Mouse (Mus musculus): Measurements from ENCODE around the gene Rapgef3. TPM values are rescaled to one million over a fixed set of nuclear protein-coding genes. Genes with fewer than 3 reads are reported as not detected.

The Rapgef3 gene
- polyA plus RNA-seq, 1 experiment from 2014 or later, result 8.8 TPM

DNA sequence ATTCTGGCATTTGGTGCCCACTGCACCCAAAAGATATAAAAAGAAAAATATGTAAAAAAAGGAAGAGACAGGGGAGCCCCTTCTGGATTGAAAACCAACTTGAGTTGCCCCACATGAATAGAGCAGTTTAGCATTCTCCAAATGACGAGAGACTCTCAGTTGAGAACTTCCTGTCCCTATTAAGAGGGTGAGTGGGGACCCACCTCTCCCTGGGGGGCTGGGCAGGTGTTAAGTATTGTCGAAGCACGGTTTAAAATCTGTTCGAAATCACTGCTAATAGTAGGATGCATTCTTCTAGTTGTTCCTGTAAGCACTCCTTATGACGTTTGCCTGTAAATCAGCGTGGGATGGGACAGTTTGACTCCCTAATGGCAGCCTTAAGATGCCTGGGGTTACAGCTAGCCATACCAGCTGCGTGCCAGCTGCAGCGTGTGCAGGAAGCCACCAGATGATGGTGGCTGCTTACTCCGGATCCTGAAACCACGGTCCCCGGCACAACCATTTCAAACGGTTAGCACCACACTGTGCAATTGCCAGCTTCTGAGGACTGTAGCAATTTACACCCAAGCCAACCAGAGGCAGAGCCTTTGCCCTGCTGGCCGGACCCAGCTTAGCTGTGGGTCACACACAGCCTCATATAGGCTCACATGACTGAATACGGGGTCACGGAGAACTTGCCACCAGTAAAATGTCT is 46.6 kb downstream of the Rapgef3 start:
- ATAC-seq (ENCODE audit: low FRiP score, low TSS enrichment) (no peak), DNase-seq (no peak)
- Histone ChIP-seq H3K27me3 (ENCODE audit: control insufficient read depth, insufficient read depth, low read length) (no peaks in the 10 kb centered on the region), H3K4me1 (ENCODE audit: control insufficient read depth, insufficient read depth, low read length) (no peaks in the 10 kb centered on the region), H3K27ac (replicated peaks; ENCODE audit: low read depth, low read length) (no peak overlapping the region), H3K36me3 (ENCODE audit: control insufficient read depth, insufficient read depth, low read length) (no peaks in the 10 kb centered on the region), H3K9ac (replicated peaks; ENCODE audit: low read length) (no peak overlapping the region), H3K4me2 (ENCODE audit: low read length) (no peak overlapping the region), H3K9me3 (ENCODE audit: control insufficient read depth, low read length) (no peaks in the 10 kb centered on the region), H3K4me3 (replicated peaks; ENCODE audit: low read depth, low read length) (no peak overlapping the region)
- 86% methylated on average over 15 of the region's 15 CpGs for WGBS

DNA sequence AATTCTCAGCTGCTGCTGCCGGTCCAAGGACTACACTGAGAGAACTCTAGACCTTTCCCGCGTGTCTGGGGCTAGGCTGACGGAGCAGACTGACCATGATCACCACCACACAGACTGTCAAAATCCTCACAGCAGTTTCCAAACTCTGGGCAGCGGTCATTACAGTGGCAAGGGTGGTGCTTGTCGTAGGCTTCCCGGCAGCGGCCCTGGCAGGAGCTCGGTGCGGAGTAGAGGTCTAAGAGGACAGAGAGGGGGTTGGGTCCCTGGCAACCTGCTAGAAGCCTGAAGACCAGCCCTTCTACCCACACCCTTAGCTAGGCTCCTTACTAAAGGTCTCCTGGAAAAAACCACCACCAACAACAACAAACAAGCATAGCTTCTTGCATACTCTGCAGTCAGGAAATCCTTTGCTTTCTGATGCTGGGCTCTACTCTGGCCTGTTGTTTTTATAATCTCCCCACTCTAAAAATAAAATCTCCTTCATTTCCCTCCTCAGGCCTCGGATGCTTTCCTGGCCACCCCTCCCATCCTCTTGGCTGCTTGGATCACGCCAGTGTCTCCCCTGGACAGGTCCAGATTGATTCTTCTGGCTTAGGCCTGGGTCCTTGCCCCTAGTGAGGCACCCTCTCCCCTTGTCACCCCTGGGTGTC is 47.6 kb downstream of the Rapgef3 start:
- Histone ChIP-seq H3K4me3 (replicated peaks; ENCODE audit: low read depth, low read length) (no peak overlapping the region), H3K4me1 (ENCODE audit: control insufficient read depth, insufficient read depth, low read length) (no peaks in the 10 kb centered on the region), H3K27me3 (ENCODE audit: control insufficient read depth, insufficient read depth, low read length) (no peaks in the 10 kb centered on the region), H3K9me3 (ENCODE audit: control insufficient read depth, low read length) (no peaks in the 10 kb centered on the region), H3K4me2 (ENCODE audit: low read length) (no peak overlapping the region), H3K9ac (replicated peaks; ENCODE audit: low read length) (no peak overlapping the region), H3K27ac (replicated peaks; ENCODE audit: low read depth, low read length) (no peak overlapping the region), H3K36me3 (ENCODE audit: control insufficient read depth, insufficient read depth, low read length) (no peaks in the 10 kb centered on the region)
- DNase-seq (no peak), ATAC-seq (ENCODE audit: low FRiP score, low TSS enrichment) (no peak)
- WGBS, result 80% methylated on average over 12 of the region's 12 CpGs

DNA sequence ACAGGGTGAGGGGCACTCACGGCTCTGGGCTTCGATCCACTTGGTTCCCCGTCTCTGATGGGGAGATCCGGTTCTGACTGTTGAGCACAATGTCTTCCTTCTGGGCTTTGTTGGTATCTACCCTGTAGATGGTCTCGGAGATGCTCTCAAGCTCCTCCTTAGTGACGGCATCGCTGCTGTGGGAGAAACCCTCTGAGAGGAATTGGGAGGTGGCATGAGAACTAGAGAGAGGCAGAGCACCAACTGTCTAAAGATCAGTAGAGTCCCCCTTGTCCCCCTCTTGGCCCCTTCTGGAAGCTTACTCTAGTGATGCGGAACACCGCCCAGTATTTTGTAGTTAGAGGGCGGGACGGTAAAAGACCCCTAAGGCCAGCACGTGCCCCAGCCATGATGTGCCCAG is 48.3 kb downstream of the Rapgef3 start:
- H3K36me3 ChIP-seq (ENCODE audit: control insufficient read depth, insufficient read depth, low read length), result no peaks in the 10 kb centered on the region
- H3K4me3 ChIP-seq (replicated peaks; ENCODE audit: low read depth, low read length), result no peak overlapping the region
- H3K27ac ChIP-seq (replicated peaks; ENCODE audit: low read depth, low read length), result no peak overlapping the region
- H3K9me3 ChIP-seq (ENCODE audit: control insufficient read depth, low read length), result no peaks in the 10 kb centered on the region
- H3K9ac ChIP-seq (replicated peaks; ENCODE audit: low read length), result no peak overlapping the region
- H3K4me1 ChIP-seq (ENCODE audit: control insufficient read depth, insufficient read depth, low read length), result no peaks in the 10 kb centered on the region
- no peak overlapping the region for H3K4me2 ChIP-seq (ENCODE audit: low read length)
- H3K27me3 ChIP-seq (ENCODE audit: control insufficient read depth, insufficient read depth, low read length), result no peaks in the 10 kb centered on the region
- DNase-seq (no peak), ATAC-seq (ENCODE audit: low FRiP score, low TSS enrichment) (no peak)
- WGBS, result 87% methylated on average over 12 of the region's 12 CpGs

DNA sequence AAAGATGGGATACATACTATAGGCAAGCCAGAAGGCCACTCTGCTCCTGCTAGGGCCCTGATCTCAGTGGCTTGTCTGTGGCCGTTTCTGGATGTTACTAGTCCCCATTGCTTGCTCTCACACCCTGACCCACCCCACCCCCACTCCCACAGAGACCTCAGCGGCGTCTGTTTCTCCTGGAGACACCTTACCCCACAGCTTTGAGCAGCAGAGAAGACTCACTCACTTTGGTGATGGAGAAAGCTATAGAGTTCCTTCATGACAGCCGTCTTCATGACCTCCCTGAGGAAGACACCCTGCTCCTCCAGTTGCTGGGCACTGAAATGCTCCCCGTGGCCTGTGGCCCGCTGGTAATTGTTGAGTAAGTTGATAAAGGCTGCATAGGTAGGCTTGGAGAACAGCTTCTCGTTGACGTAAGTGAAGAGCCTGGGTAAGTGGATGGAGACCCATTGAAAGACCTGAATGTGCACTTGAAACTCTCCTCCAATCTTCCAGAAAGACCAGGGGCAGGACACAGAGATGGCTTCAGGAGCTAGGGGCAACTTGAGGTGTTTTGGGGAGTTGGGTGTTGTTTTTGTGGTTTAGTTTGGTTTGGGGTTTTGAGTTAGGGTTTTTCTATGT is 49.1 kb downstream of the Rapgef3 start:
- Histone ChIP-seq H3K9me3 (ENCODE audit: control insufficient read depth, low read length) (no peaks in the 10 kb centered on the region), H3K4me3 (replicated peaks; ENCODE audit: low read depth, low read length) (no peak overlapping the region), H3K4me2 (ENCODE audit: low read length) (no peak overlapping the region), H3K27me3 (ENCODE audit: control insufficient read depth, insufficient read depth, low read length) (no peaks in the 10 kb centered on the region), H3K9ac (replicated peaks; ENCODE audit: low read length) (no peak overlapping the region), H3K36me3 (ENCODE audit: control insufficient read depth, insufficient read depth, low read length) (no peaks in the 10 kb centered on the region), H3K4me1 (ENCODE audit: control insufficient read depth, insufficient read depth, low read length) (no peaks in the 10 kb centered on the region), H3K27ac (replicated peaks; ENCODE audit: low read depth, low read length) (no peak overlapping the region)
- WGBS, result 88% methylated on average over 8 of the region's 8 CpGs
- DNase-seq (no peak), ATAC-seq (ENCODE audit: low FRiP score, low TSS enrichment) (no peak)

DNA sequence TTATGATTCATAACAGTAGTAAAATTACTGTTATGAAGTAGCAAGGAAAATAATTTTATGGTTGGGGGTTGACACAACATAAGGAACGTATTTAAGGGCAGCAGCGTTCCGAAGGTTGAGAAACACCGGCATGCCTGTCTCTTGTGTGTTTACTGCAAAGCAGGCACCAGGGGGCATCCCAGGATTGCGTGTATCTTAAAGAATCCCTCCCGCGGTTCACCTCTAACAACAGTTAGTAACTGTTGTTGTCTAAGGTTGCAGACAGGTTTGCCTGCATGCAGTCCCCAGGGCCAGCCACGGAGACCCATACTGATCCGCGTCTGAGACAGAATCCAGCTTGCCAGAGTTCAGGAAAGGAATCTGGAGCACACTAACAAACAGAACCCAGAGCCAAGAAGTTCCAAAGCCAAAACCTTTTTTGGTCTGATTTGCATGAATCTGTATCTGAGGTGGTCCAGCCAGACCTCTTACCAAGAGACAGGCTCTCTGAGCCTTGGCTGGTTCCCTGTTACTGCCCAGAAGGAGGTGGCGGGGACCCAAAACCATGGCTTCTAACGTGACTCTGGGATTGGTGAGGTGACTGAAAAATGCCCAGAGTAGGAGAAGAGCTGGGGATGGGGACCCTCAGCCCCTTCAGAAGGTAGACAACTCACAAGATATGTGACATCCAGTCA is 49.8 kb downstream of the Rapgef3 start:
- WGBS, result 33% methylated on average over 12 of the region's 12 CpGs
- Histone ChIP-seq H3K4me2 (ENCODE audit: low read length) (no peak overlapping the region), H3K4me3 (replicated peaks; ENCODE audit: low read depth, low read length) (no peak overlapping the region), H3K9ac (replicated peaks; ENCODE audit: low read length) (no peak overlapping the region), H3K9me3 (ENCODE audit: control insufficient read depth, low read length) (no peaks in the 10 kb centered on the region), H3K27me3 (ENCODE audit: control insufficient read depth, insufficient read depth, low read length) (no peaks in the 10 kb centered on the region), H3K4me1 (ENCODE audit: control insufficient read depth, insufficient read depth, low read length) (no peaks in the 10 kb centered on the region), H3K27ac (replicated peaks; ENCODE audit: low read depth, low read length) (no peak overlapping the region), H3K36me3 (ENCODE audit: control insufficient read depth, insufficient read depth, low read length) (no peaks in the 10 kb centered on the region)
- DNase-seq, result peak; percentile 91
- no peak for ATAC-seq (ENCODE audit: low FRiP score, low TSS enrichment)

DNA sequence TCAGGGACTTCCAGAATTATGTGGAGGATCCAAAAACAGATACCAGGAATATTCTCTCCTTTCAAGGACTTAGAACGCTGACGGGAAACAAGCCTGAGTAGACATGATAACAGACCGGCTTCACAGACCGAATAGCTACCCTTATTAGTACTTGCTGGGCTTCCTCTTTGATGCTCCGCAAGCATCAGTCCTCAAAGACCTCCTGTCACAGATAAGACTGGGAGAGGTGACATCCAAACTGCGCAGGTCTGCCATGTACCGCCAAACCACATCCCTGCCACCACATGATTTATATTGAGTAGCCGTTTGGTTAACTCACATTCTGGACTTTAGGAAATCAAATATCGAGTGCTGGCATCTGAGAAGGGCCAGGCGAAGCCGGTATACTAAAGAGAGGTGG is 51.0 kb downstream of the Rapgef3 start:
- Histone ChIP-seq H3K27ac (replicated peaks; ENCODE audit: low read depth, low read length) (no peak overlapping the region), H3K9ac (replicated peaks; ENCODE audit: low read length) (no peak overlapping the region), H3K4me2 (ENCODE audit: low read length) (no peak overlapping the region), H3K4me3 (replicated peaks; ENCODE audit: low read depth, low read length) (no peak overlapping the region), H3K27me3 (ENCODE audit: control insufficient read depth, insufficient read depth, low read length) (no peaks in the 10 kb centered on the region), H3K4me1 (ENCODE audit: control insufficient read depth, insufficient read depth, low read length) (no peaks in the 10 kb centered on the region), H3K9me3 (ENCODE audit: control insufficient read depth, low read length) (no peaks in the 10 kb centered on the region), H3K36me3 (ENCODE audit: control insufficient read depth, insufficient read depth, low read length) (no peaks in the 10 kb centered on the region)
- DNase-seq (no peak), ATAC-seq (ENCODE audit: low FRiP score, low TSS enrichment) (no peak)
- WGBS, result 94% methylated on average over 11 of the region's 11 CpGs

DNA sequence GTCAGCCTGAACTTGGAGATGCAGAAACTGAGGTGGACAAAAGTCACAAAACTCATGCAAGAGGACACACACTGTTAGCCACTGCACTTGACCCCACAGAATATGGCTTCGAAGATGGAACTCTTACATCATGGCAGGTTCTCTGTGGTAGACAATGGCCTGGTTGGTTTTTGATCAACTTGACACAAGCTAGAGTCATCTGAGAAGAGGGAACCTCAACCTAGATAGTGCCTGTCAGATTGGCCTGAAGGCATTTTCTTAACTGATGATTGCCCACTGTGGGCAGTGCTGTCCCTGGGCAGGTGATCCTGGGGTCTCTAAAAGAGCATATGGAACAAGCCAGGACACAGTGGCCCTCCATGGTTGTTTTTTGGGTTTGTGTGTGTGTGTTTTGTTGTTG is 52.0 kb downstream of the Rapgef3 start:
- DNase-seq (no peak), ATAC-seq (ENCODE audit: low FRiP score, low TSS enrichment) (no peak)
- Histone ChIP-seq H3K4me2 (ENCODE audit: low read length) (no peak overlapping the region), H3K9ac (replicated peaks; ENCODE audit: low read length) (no peak overlapping the region), H3K27ac (replicated peaks; ENCODE audit: low read depth, low read length) (no peak overlapping the region), H3K9me3 (ENCODE audit: control insufficient read depth, low read length) (no peaks in the 10 kb centered on the region), H3K4me3 (replicated peaks; ENCODE audit: low read depth, low read length) (no peak overlapping the region), H3K4me1 (ENCODE audit: control insufficient read depth, insufficient read depth, low read length) (no peaks in the 10 kb centered on the region), H3K36me3 (ENCODE audit: control insufficient read depth, insufficient read depth, low read length) (no peaks in the 10 kb centered on the region), H3K27me3 (ENCODE audit: control insufficient read depth, insufficient read depth, low read length) (no peaks in the 10 kb centered on the region)
- WGBS, result 92% methylated on average over 1 of the region's 1 CpGs

DNA sequence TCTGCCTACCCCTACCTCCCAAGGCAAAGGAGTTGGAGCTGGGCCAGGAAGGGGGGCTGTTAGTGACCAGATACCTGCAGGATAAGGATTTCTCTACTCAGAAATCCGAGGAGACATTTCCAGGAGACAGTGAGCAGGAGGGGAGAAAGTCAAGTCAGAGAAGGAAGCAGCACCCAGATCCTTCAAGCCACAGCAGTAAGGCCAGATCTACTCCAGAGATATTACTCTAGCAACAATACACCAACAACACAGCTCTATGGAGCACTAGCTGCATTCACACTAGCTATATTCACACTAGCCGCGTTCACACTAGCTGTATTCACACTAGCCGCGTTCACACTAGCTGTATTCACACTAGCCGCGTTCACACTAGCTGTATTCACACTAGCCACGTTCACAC is 52.7 kb downstream of the Rapgef3 start:
- Histone ChIP-seq H3K9me3 (ENCODE audit: control insufficient read depth, low read length) (no peaks in the 10 kb centered on the region), H3K27ac (replicated peaks; ENCODE audit: low read depth, low read length) (no peak overlapping the region), H3K36me3 (ENCODE audit: control insufficient read depth, insufficient read depth, low read length) (no peaks in the 10 kb centered on the region), H3K4me1 (ENCODE audit: control insufficient read depth, insufficient read depth, low read length) (no peaks in the 10 kb centered on the region), H3K4me2 (ENCODE audit: low read length) (no peak overlapping the region), H3K27me3 (ENCODE audit: control insufficient read depth, insufficient read depth, low read length) (no peaks in the 10 kb centered on the region), H3K4me3 (replicated peaks; ENCODE audit: low read depth, low read length) (no peak overlapping the region), H3K9ac (replicated peaks; ENCODE audit: low read length) (no peak overlapping the region)
- no peak for DNase-seq
- no peak for ATAC-seq (ENCODE audit: low FRiP score, low TSS enrichment)
- WGBS, result 92% methylated on average over 8 of the region's 8 CpGs

All from midbrain, embryonic 14.5 days (tissue).